Mouse (Mus musculus): Measurements from ENCODE around the gene Ddx39b. TPM values are rescaled to one million over a fixed set of nuclear protein-coding genes. Genes with fewer than 3 reads are reported as not detected.

Gene Ddx39b
- polyA plus RNA-seq, 1 experiment from 2014 or later: 661 TPM

DNA sequence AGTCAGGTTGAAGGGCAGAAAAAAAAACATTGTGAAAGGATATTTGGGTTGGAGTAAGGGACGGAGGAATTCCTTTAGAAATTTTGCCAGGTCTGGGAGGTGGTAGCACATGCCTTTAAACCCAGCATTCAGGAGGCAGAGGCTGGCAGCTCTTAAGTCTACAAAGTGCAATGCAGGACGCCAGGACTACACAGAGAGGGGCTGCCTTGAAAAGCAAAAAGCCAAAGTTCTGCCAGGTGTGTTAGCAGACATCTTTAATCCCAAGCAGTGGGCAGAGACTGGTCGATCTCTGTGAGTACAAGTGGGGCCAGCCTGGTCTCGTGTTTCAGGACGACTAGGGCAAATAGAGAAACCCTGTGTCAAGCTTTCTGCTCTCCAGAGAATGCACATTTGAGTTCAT, 10.4 kb downstream of the Ddx39b start:
- H3K27ac ChIP-seq: no peak overlapping the region
- DNase-seq (ENCODE audit: low spot score): no peak
- no peak overlapping the region for H3K4me3 ChIP-seq
- no peaks in the 10 kb centered on the region for H3K9me3 ChIP-seq
- peaks cover 77% of the 10 kb centered on the region for H3K36me3 ChIP-seq
- H3K4me1 ChIP-seq (replicated peaks): no peaks in the 10 kb centered on the region
- 87% methylated on average over 5 of the region's 5 CpGs for WGBS
- 0 out of 2 replicates have a peak, but pooled peaks cover 5% of the 10 kb centered on the region for H3K27me3 ChIP-seq (ENCODE audit: insufficient read depth, poor library complexity, severe bottlenecking)

DNA sequence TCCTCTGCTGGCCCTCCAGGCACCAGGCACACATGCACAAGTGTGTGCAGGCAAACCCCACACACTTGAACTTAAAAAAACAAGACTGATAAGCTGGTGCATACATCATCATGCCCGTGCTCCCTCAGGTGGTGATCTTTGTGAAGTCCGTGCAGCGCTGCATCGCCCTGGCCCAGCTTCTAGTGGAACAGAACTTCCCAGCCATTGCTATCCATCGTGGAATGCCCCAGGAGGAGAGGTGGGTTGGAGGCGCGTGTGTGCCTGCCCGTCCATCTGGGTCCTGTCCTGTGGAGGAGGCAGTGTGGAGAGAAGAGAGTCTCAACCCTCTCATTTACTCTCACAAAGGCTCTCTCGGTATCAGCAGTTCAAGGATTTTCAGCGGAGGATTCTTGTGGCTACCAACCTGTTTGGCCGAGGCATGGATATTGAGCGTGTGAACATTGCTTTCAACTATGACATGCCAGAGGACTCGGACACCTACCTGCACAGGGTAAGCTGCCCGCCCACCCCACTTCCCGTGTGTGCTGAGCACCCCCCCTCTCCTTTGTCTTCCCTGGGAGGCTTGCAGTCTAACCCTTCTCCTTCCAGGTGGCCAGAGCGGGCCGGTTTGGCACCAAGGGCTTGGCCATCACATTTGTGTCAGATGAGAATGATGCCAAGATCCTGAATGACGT, 11.2 kb downstream of the Ddx39b start:
- Histone ChIP-seq H3K4me1 (replicated peaks) (peaks cover under 1% of the 10 kb centered on the region), H3K9me3 (no peaks in the 10 kb centered on the region), H3K27me3 (ENCODE audit: insufficient read depth, poor library complexity, severe bottlenecking) (peaks cover 6% of the 10 kb centered on the region; the same call in 1 of the 2 replicates), H3K27ac (no peak overlapping the region), H3K36me3 (peaks cover 69% of the 10 kb centered on the region), H3K4me3 (no peak overlapping the region)
- 90% methylated on average over 18 of the region's 18 CpGs for WGBS
- DNase-seq (ENCODE audit: low spot score): peak; percentile 15

DNA sequence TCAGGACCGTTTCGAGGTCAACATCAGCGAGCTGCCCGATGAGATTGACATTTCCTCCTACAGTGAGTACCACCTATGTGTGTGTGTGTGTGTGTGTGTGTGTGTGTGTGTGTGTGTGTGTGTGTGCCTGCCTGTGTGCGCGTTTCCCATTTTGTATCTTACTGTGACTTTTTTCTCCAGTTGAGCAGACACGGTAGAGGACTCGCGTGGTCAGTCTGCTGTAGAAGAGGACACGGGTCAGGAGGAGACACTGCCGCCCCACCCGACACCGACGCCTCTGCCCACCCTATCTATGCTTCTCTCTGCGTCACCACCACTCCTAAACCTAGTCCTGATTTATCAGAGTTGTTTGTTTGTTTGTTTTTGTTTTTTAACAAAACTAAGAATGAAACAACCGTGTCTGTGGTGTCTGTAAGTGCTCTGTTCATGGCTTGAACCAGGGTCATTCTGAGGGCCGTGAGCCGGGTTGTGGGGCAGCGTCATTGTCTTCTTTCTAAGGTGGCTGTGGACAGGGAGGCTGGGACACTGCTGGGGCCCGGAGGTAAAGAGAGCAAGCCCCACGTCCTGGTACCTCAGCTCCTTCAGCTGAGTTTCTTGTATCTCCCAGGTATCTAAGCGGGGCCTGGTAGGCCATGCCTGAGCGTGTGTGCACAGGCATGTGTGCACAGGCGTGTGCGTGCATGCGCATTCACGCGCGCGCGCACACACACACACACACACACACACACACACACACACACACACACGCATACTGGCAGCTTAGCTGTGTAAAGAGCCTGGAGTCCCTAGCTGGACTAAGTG, 11.9 kb downstream of the Ddx39b start:
- WGBS: 90% methylated on average over 32 of the region's 32 CpGs
- Histone ChIP-seq H3K27me3 (ENCODE audit: insufficient read depth, poor library complexity, severe bottlenecking) (peaks cover 8% of the 10 kb centered on the region; the same call in 1 of the 2 replicates), H3K36me3 (peaks cover 61% of the 10 kb centered on the region), H3K4me3 (no peak overlapping the region), H3K4me1 (replicated peaks) (peaks cover 4% of the 10 kb centered on the region), H3K27ac (no peak overlapping the region), H3K9me3 (no peaks in the 10 kb centered on the region)
- peak; percentile 4 for DNase-seq (ENCODE audit: low spot score)

DNA sequence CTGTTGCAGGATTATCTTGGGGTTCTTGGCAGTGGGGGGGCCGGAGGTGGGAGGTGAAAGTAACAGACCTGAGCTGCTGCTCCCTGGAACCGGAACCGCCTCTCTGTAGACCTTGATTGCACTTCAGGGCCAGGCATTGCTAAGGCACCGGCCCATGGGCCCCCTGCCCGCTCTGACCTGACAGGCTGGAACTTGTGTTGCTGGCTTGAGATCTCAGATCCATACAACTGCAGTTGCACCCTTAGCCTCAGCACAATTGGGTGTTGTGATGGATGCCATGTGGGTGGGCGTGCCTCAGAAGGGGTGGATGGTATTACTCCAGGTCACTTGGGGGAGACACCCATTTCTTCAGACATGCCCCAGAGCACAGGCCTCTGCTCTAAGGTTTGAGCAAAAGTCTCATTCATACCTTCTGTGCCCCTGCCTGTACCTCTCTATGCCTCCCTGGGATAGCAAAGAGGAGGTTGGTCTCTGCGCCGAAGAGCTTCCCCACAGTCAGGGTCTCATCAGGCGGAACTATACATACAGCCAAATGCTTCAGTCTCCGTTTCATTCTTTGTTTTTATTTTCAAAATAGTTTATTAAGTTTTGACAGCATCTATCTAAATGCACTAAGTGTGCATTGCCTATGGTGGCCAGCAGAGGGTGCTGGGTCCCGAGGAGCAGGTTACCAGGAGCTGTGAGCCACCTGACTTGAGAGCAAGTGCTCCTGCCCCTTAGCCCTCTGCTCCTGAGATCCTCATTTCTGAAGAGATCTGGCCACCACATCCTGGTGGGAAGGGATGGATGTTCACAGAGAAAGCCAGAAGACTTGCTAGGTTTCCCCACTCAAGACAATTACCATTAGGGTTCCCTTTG, 12.9 kb downstream of the Ddx39b start:
- 60% methylated on average over 11 of the region's 11 CpGs for WGBS
- H3K4me1 ChIP-seq (replicated peaks): peaks cover 4% of the 10 kb centered on the region
- H3K36me3 ChIP-seq: peaks cover 52% of the 10 kb centered on the region
- H3K27me3 ChIP-seq (ENCODE audit: insufficient read depth, poor library complexity, severe bottlenecking): peaks cover 8% of the 10 kb centered on the region; the same call in 1 of the 2 replicates
- DNase-seq (ENCODE audit: low spot score): peak; percentile 67
- no peak overlapping the region for H3K4me3 ChIP-seq
- no peak overlapping the region for H3K27ac ChIP-seq
- H3K9me3 ChIP-seq: no peaks in the 10 kb centered on the region

DNA sequence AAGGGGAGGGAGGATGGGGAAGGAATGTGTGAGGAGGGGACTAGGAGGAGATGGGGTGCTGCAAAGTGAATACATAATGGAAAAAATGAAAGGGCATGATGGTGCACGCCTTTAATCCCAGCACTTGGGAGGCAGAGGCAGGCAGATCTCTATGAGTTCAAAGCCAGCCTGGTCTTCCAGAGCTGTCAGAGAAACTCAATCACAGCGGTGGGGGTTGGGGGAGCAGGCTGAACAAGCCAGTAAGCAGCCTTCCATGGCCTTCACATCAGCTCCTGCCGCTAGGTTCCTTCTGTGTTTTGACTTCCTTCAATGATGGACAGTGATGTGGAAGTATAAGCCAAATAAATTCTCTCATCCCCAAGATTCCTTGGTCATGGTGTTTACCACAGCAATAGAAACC, 13.8 kb downstream of the Ddx39b start:
- 66% methylated on average over 3 of the region's 3 CpGs for WGBS
- Histone ChIP-seq H3K4me1 (replicated peaks) (peaks cover 4% of the 10 kb centered on the region), H3K36me3 (peaks cover 43% of the 10 kb centered on the region), H3K4me3 (no peak overlapping the region), H3K27ac (no peak overlapping the region), H3K27me3 (ENCODE audit: insufficient read depth, poor library complexity, severe bottlenecking) (peaks cover 8% of the 10 kb centered on the region; the same call in 1 of the 2 replicates), H3K9me3 (no peaks in the 10 kb centered on the region)
- no peak for DNase-seq (ENCODE audit: low spot score)

DNA sequence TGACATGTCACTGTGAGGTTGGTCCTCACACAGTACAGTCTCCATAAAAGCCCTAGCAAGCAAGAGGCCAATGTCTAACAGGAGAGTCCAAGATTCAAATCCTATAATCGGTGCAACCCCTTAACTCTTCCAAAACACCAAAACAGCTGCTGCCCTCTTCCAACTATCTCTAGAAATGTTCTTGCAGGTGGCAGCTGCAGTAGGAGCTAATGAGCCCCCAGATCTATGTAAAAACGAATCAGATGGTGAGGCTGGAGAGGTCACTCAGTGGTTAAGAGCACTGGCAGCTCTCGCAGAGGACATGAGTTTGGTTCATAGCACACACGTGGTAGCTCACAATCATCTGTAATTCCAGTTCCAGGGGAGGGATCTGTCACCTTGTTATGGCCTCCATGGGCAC, 14.2 kb downstream of the Ddx39b start:
- Histone ChIP-seq H3K4me3 (no peak overlapping the region), H3K27ac (no peak overlapping the region), H3K36me3 (peaks cover 39% of the 10 kb centered on the region), H3K9me3 (no peaks in the 10 kb centered on the region), H3K4me1 (replicated peaks) (peaks cover 4% of the 10 kb centered on the region), H3K27me3 (ENCODE audit: insufficient read depth, poor library complexity, severe bottlenecking) (peaks cover 8% of the 10 kb centered on the region; the same call in 1 of the 2 replicates)
- WGBS: 73% methylated on average over 4 of the region's 4 CpGs
- no peak for DNase-seq (ENCODE audit: low spot score)

DNA sequence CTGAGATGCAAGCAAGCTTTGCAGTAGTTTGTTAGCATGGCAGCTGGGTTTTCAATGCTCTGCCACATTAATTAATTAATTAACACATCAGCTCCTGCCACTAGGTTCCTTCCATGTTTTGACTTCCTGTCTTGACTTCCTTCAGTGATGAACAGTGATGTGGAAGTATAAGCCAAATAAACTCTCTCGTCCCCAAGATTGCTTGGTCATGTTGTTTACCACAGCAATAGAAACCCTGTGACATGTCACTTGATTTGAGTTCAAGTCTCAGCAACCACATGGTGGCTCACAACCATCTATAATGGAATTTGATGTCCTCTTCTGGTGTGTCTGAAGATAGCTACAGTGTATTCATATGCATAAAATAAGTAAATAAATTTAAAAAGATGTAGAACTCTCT, 15.8 kb downstream of the Ddx39b start:
- H3K9me3 ChIP-seq: no peaks in the 10 kb centered on the region
- H3K36me3 ChIP-seq: peaks cover 24% of the 10 kb centered on the region
- peaks cover 9% of the 10 kb centered on the region for H3K4me1 ChIP-seq (replicated peaks)
- 85% methylated on average over 1 of the region's 1 CpGs for WGBS
- no peak overlapping the region for H3K4me3 ChIP-seq
- peaks cover 18% of the 10 kb centered on the region for H3K27me3 ChIP-seq (ENCODE audit: insufficient read depth, poor library complexity, severe bottlenecking)
- DNase-seq (ENCODE audit: low spot score): no peak
- no peak overlapping the region for H3K27ac ChIP-seq

DNA sequence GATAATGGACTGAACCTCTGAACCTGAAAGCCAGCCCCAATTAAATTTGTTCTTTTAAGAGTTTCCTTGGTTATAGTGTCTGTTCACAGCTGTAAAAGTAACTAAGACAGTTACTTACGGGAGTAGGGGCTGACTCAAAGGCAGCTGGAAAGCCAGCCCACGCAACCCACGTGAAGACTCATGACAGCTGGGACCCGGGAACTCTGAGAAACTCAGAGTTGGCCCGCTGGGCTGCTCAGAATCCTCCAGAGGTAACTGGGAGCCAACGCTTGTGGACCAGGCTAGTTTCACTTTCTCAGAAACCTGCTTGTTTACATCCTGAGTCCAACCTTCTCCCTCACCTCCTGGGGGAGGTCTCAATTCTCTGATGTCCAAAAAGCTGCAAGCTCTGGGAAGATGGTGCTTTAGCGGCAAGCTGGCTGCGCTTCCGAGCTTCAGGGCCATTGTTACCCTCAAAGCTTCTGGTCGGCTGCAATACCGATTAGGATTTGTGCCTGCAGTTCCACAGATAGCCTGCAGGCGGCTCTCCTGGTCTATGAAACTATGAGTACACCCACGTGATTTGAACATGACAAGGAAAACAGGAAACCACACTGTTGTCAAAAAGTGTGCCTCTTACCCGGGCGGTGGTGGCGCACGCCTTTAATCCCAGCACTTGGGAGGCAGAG, 16.4 kb downstream of the Ddx39b start:
- Histone ChIP-seq H3K4me3 (peak overlapping the region; percentile 40), H3K27me3 (ENCODE audit: insufficient read depth, poor library complexity, severe bottlenecking) (peaks cover 24% of the 10 kb centered on the region), H3K36me3 (peaks cover 18% of the 10 kb centered on the region), H3K27ac (peak overlapping the region; percentile 47; the same call in 1 of the 2 replicates), H3K4me1 (replicated peaks) (peaks cover 13% of the 10 kb centered on the region), H3K9me3 (no peaks in the 10 kb centered on the region)
- 16% methylated on average over 17 of the region's 17 CpGs for WGBS
- DNase-seq (ENCODE audit: low spot score): peak; percentile 89

DNA sequence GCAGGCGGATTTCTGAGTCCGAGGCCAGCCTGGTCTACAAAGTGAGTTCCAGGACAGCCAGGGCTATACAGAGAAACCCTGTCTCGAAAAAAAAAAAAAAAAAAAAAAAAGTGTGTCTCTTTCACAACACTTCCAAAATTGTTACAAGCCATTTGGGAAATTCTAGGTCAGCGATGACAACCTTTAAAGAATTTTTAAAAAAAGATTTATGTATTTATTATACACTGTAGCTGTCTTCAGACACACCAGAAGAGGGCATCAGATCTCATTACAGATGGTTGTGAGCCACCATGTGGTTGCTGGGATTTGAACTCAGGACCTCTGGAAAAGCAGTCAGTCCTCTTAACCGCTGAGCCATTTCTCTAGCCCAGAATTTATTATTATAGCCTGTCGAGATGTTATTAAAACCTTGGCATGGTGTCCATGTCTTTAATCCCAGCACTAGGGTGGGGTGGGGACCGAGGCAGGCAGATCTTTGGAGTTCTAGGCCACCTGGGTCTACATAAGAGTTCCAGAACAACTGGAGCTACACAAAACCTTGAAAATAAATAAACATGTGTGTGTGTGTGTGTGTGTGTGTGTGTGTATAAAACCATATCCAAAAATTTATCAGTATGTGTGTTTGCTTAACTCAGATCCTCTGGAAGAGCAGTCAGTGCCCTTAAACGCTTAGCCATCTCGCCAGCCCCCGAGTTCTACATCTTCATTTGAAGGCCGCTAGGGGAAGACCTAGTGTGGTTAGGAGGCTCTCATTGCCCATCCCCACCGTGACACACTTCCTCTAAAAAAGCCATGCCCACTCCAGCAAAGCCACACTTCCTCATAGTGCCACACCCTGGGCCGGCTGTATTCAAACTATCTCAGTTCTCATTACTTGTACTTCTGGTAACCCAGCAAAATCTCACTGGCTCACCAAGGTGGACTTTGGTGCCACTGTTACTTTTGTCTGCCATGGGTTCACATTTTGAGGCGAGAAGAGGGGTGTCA, 17.2 kb downstream of the Ddx39b start:
- no peaks in the 10 kb centered on the region for H3K9me3 ChIP-seq
- peaks cover 21% of the 10 kb centered on the region for H3K4me1 ChIP-seq (replicated peaks)
- no peak for DNase-seq (ENCODE audit: low spot score)
- peaks cover 32% of the 10 kb centered on the region for H3K27me3 ChIP-seq (ENCODE audit: insufficient read depth, poor library complexity, severe bottlenecking)
- no peak overlapping the region for H3K27ac ChIP-seq
- WGBS: 69% methylated on average over 13 of the region's 14 CpGs
- H3K4me3 ChIP-seq: no peak overlapping the region
- H3K36me3 ChIP-seq: peaks cover 10% of the 10 kb centered on the region

DNA sequence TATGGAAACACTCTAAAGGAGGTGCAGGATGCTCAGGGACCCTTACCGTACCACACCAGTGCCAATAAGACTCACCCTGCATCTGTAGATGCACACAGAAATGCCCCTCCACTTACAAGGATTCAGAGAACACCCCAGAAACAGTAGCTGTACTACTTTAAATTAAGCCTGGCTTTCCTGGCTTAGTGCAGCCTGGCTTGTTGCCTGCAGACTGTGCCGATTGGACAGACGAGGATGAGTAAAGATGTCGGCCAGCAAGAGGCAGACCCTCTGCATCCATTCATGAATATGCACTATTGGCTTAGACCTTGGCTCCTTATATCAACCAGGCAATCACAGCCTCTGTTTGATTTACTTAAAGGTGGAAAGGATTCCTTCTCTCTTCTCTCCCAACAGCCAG, 18.1 kb downstream of the Ddx39b start:
- DNase-seq (ENCODE audit: low spot score): no peak
- Histone ChIP-seq H3K36me3 (peaks cover 1% of the 10 kb centered on the region; the same call in 1 of the 2 replicates), H3K9me3 (no peaks in the 10 kb centered on the region), H3K4me1 (replicated peaks) (peaks cover 26% of the 10 kb centered on the region), H3K27ac (no peak overlapping the region), H3K27me3 (ENCODE audit: insufficient read depth, poor library complexity, severe bottlenecking) (peaks cover 40% of the 10 kb centered on the region), H3K4me3 (no peak overlapping the region)
- WGBS: 80% methylated on average over 4 of the region's 4 CpGs

DNA sequence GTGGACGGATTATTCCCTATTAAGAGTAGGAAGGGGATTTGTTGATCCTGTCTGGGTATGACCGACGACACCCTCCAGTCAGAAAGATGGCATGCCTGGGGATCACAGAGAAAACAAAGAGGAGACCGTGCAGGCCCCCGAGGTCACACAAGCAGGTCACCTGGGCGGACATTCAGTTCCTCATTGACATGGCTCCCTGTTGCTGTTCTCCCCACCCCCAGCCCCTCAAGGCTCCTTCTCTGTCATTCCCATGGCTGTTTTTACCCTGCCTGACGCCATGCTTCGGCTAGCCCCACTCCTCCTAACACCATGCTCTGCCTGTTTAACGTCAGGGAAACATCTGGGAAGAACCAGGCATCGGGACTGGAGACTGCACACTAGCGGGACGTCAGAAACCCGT, 20.1 kb downstream of the Ddx39b start:
- DNase-seq (ENCODE audit: low spot score): no peak
- Histone ChIP-seq H3K9me3 (no peaks in the 10 kb centered on the region), H3K27me3 (ENCODE audit: insufficient read depth, poor library complexity, severe bottlenecking) (peaks cover 52% of the 10 kb centered on the region), H3K4me1 (replicated peaks) (peaks cover 26% of the 10 kb centered on the region), H3K4me3 (no peak overlapping the region), H3K36me3 (no peaks in the 10 kb centered on the region), H3K27ac (no peak overlapping the region)
- 66% methylated on average over 13 of the region's 13 CpGs for WGBS
